Mouse (Mus musculus) stomach, postnatal 0 days (tissue): ENCODE data around the gene Sln.

ENCODE experiments used
- CTCF ChIP-seq: IDR thresholded peaks from 2 replicates; pipeline ENCODE4 v1.5.1; 2016; ENCODE audit warnings: antibody characterized with exemption, low read depth, mild to moderate bottlenecking, moderate library complexity
- EP300 ChIP-seq: optimal IDR thresholded peaks from 2 replicates; pipeline ENCODE3; 2016; ENCODE audit warnings: antibody characterized with exemption

DNA sequence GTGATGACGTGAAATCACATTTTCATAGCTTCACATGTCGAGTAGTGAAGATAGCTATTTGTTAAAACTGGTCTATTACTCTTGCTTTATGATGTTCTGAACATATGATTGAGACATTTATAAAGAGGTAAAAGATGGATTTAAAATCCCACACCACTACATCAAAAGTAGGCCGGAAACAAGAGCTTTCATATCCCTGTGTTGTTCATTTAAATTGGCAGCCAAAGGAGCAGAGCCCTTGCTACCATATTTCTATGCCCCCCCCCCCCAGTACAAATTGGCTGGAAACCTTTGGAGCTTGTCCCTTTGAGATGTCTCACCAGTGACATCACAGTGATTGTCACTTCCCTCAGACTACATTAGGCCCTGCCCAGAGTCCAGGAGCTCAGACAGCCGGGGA, at the start of gene Sln:
- TF ChIP-seq CTCF (no peak), EP300 (no peak)
